Mouse (Mus musculus) bone marrow, adult 2 months (tissue): ENCODE results near the gene Apoa1.

Experiments
- CTCF ChIP-seq: fragments of 200-500 bp; IDR thresholded peaks from 2 replicates; pipeline ENCODE4 v1.5.1; 2011; ENCODE audit warnings: low read length, control low read depth; ENCODE audit not compliant: control insufficient read depth, insufficient read depth
- POLR2A ChIP-seq: fragments of 200-500 bp; IDR thresholded peaks from 2 replicates; pipeline ENCODE4 v1.6.1; 2011; ENCODE audit warnings: low read depth, mild to moderate bottlenecking, control low read depth, low read length, borderline replicate concordance; ENCODE audit not compliant: control insufficient read depth

DNA sequence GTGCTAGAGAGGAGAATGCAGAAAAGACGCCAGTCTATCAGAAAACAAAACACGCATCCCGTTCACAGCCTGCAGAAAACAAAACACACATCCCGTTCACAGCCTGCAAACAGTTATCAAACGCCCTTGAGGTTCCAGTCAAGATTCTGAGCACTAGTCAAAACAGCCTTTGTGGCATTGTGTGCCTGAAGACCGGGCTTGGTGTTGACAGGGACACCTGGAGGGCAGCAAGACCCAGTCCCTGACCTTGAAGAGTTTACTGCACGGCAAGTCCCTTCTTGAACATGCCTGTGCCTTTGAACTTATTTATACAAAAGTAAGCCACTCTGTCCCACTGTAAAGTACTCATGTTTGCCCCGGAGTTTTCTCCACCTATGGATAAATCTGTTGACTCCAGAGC lies 15.2 kb downstream of the Apoa1 start:
- no peak for TF ChIP-seq POLR2A
- no peak for TF ChIP-seq CTCF
